Mouse (Mus musculus) forebrain, embryonic 11.5 days (tissue): ENCODE data around the gene Prm1. TPM values are rescaled to one million over a fixed set of nuclear protein-coding genes. Genes with fewer than 3 reads are reported as not detected.

ENCODE experiments used
- ATAC-seq: fragments of 200-750 bp; cut with Nextera tagmentation; replicated peaks from 2 replicates; pipeline ENCODE4 v1.8.0; 2017; ENCODE audit warnings: moderate TSS enrichment; ENCODE audit not compliant: low FRiP score
- DNase-seq: peaks from one replicate; pipeline ENCODE4 v3.0.0-alpha.2; 2017; ENCODE audit warnings: low spot score
- H3K27ac ChIP-seq: fragments of 300-500 bp; sonication (generic); 2 replicates; pipeline ENCODE4 v1.5.1; 2014; ENCODE audit warnings: low read depth, low read length
- H3K27me3 ChIP-seq: fragments of 300-500 bp; sonication (generic); 2 replicates; pipeline ENCODE4 v1.6.1; 2014; ENCODE audit warnings: mild to moderate bottlenecking, low read length, mixed read lengths; ENCODE audit not compliant: control insufficient read depth, insufficient read depth
- H3K36me3 ChIP-seq: fragments of 300-500 bp; sonication (generic); 2 replicates; pipeline ENCODE4 v1.6.1; 2014; ENCODE audit warnings: mild to moderate bottlenecking, low read length, moderate library complexity, mixed read lengths; ENCODE audit not compliant: control insufficient read depth, insufficient read depth
- H3K4me1 ChIP-seq: fragments of 300-500 bp; sonication (generic); replicated peaks from 2 replicates; pipeline ENCODE4 v1.6.1; 2014; ENCODE audit warnings: low read length, mixed read lengths; ENCODE audit not compliant: control insufficient read depth, insufficient read depth
- H3K4me2 ChIP-seq: fragments of 300-500 bp; sonication (generic); 2 replicates; pipeline ENCODE4 v1.6.1; 2014; ENCODE audit warnings: low read depth, mild to moderate bottlenecking, low read length, moderate library complexity, mixed read lengths; ENCODE audit not compliant: severe bottlenecking
- H3K4me3 ChIP-seq: fragments of 300-500 bp; sonication (generic); 2 replicates; pipeline ENCODE4 v1.5.1; 2014; ENCODE audit warnings: low read depth, low read length
- H3K9ac ChIP-seq: fragments of 300-500 bp; sonication (generic); 2 replicates; pipeline ENCODE4 v1.6.1; 2014; ENCODE audit warnings: low read length
- H3K9me3 ChIP-seq: fragments of 300-500 bp; sonication (generic); 2 replicates; pipeline ENCODE4 v1.6.1; 2016; ENCODE audit warnings: low read length, mixed read lengths; ENCODE audit not compliant: control insufficient read depth
- WGBS: fragments of 180-500 bp; shearing (Covaris S2); extraction: QIAGEN DNeasy Blood & Tissue Kit; methylation state at CpG from one replicate; pipeline ENCODE4 v1.1.7; 2014; 5-methylcytosine and 5-hydroxymethylcytosine counted together
- polyA plus RNA-seq: library from polyadenylated mRNA; unstranded; fragments of >200 nt; fragmentation: Nextera tagmentation; extraction: Ambion mirVana; gene quantifications from 2 replicates; pipeline ENCODE4 v1.2.1, GENCODE M21; 2014

Gene Prm1
- polyA plus RNA-seq, 1 experiment from 2014 or later: not detected

GRCm38 (mm10) chr16:10770531-10771325, 34.9 kb downstream of the Prm1 start:
- H3K4me2 ChIP-seq: no peak overlapping the region
- no peak overlapping the region for H3K4me3 ChIP-seq
- H3K4me1 ChIP-seq: no peaks in the 10 kb centered on the region
- no peaks in the 10 kb centered on the region for H3K27me3 ChIP-seq
- no peaks in the 10 kb centered on the region for H3K9me3 ChIP-seq
- 61% methylated on average over 4 of the region's 4 CpGs for WGBS
- no peak for DNase-seq
- H3K27ac ChIP-seq: no peak overlapping the region
- no peak for ATAC-seq
- no peak overlapping the region for H3K9ac ChIP-seq
- no peaks in the 10 kb centered on the region for H3K36me3 ChIP-seq

- no peak overlapping the region for H3K4me2 ChIP-seq
- H3K9me3 ChIP-seq: no peaks in the 10 kb centered on the region
- WGBS: 43% methylated on average over 2 of the region's 2 CpGs
- ATAC-seq: no peak
- no peak for DNase-seq
- H3K4me3 ChIP-seq: no peak overlapping the region
- no peak overlapping the region for H3K27ac ChIP-seq
- no peaks in the 10 kb centered on the region for H3K36me3 ChIP-seq
- H3K9ac ChIP-seq: no peak overlapping the region
- H3K4me1 ChIP-seq: no peaks in the 10 kb centered on the region
- no peaks in the 10 kb centered on the region for H3K27me3 ChIP-seq
Measured at GRCm38 (mm10) chr16:10769661-10770060, 36.0 kb downstream of the Prm1 start.

- Histone ChIP-seq H3K4me2 (no peak overlapping the region), H3K27me3 (no peaks in the 10 kb centered on the region), H3K4me3 (no peak overlapping the region), H3K36me3 (no peaks in the 10 kb centered on the region), H3K9ac (no peak overlapping the region), H3K4me1 (no peaks in the 10 kb centered on the region), H3K9me3 (no peaks in the 10 kb centered on the region), H3K27ac (no peak overlapping the region)
- WGBS: 67% methylated on average over 9 of the region's 9 CpGs
- ATAC-seq (no peak), DNase-seq (no peak)
Measured at GRCm38 (mm10) chr16:10768821-10769220, 36.8 kb downstream of the Prm1 start.

- WGBS: 56% methylated on average over 4 of the region's 4 CpGs
- DNase-seq (peak; percentile 65), ATAC-seq (no peak)
- Histone ChIP-seq H3K4me1 (no peaks in the 10 kb centered on the region), H3K36me3 (no peaks in the 10 kb centered on the region), H3K27me3 (no peaks in the 10 kb centered on the region), H3K27ac (no peak overlapping the region), H3K9ac (no peak overlapping the region), H3K4me3 (no peak overlapping the region), H3K4me2 (no peak overlapping the region), H3K9me3 (no peaks in the 10 kb centered on the region)
Measured at GRCm38 (mm10) chr16:10767158-10767557, 38.5 kb downstream of the Prm1 start.

GRCm38 (mm10) chr16:10764323-10764722, 41.3 kb downstream of the Prm1 start:
- Histone ChIP-seq H3K4me3 (no peak overlapping the region), H3K9ac (no peak overlapping the region), H3K27ac (no peak overlapping the region), H3K4me1 (no peaks in the 10 kb centered on the region), H3K36me3 (no peaks in the 10 kb centered on the region), H3K4me2 (no peak overlapping the region), H3K9me3 (no peaks in the 10 kb centered on the region), H3K27me3 (no peaks in the 10 kb centered on the region)
- DNase-seq (no peak), ATAC-seq (no peak)
- WGBS: 84% methylated on average over 2 of the region's 2 CpGs

- Histone ChIP-seq H3K27ac (no peak overlapping the region), H3K4me3 (no peak overlapping the region), H3K27me3 (no peaks in the 10 kb centered on the region), H3K9ac (no peak overlapping the region), H3K9me3 (no peaks in the 10 kb centered on the region), H3K36me3 (no peaks in the 10 kb centered on the region), H3K4me2 (no peak overlapping the region), H3K4me1 (no peaks in the 10 kb centered on the region)
- 70% methylated on average over 6 of the region's 6 CpGs for WGBS
- DNase-seq (no peak), ATAC-seq (no peak)
Measured at GRCm38 (mm10) chr16:10763540-10764264, 41.9 kb downstream of the Prm1 start.

GRCm38 (mm10) chr16:10762569-10763180, 43.0 kb downstream of the Prm1 start:
- H3K4me2 ChIP-seq: no peak overlapping the region
- no peaks in the 10 kb centered on the region for H3K4me1 ChIP-seq
- WGBS: 82% methylated on average over 5 of the region's 5 CpGs
- H3K9ac ChIP-seq: no peak overlapping the region
- DNase-seq (no peak), ATAC-seq (no peak)
- H3K27me3 ChIP-seq: no peaks in the 10 kb centered on the region
- no peak overlapping the region for H3K4me3 ChIP-seq
- no peaks in the 10 kb centered on the region for H3K9me3 ChIP-seq
- no peak overlapping the region for H3K27ac ChIP-seq
- no peaks in the 10 kb centered on the region for H3K36me3 ChIP-seq

- WGBS: 74% methylated on average over 8 of the region's 8 CpGs
- Histone ChIP-seq H3K27me3 (no peaks in the 10 kb centered on the region), H3K27ac (no peak overlapping the region), H3K9me3 (no peaks in the 10 kb centered on the region), H3K4me2 (no peak overlapping the region), H3K4me3 (no peak overlapping the region), H3K36me3 (no peaks in the 10 kb centered on the region), H3K9ac (no peak overlapping the region), H3K4me1 (no peaks in the 10 kb centered on the region)
- no peak for ATAC-seq
- no peak for DNase-seq
Measured at GRCm38 (mm10) chr16:10761182-10761581, 44.5 kb downstream of the Prm1 start.
